Mouse (Mus musculus): ENCODE data around the gene Dscam. TPM values are rescaled to one million over a fixed set of nuclear protein-coding genes. Genes with fewer than 3 reads are reported as not detected.

The Dscam gene
- polyA plus RNA-seq, 1 experiment from 2014 or later: 4.8 TPM

- H3K4me1 ChIP-seq: peaks cover 10% of the 10 kb centered on the region
- no peaks in the 10 kb centered on the region for H3K9me3 ChIP-seq
- H3K27ac ChIP-seq (replicated peaks): no peak overlapping the region
- ATAC-seq (ENCODE audit: low FRiP score, low read depth): no peak
- 93% methylated on average over 14 of the region's 14 CpGs for WGBS
- no peak overlapping the region for H3K4me3 ChIP-seq
- no peaks in the 10 kb centered on the region for H3K36me3 ChIP-seq
- H3K9ac ChIP-seq (replicated peaks): no peak overlapping the region
- no peaks in the 10 kb centered on the region for H3K27me3 ChIP-seq
- no peak overlapping the region for H3K4me2 ChIP-seq (replicated peaks)
These were observed 485.5 kb downstream of the Dscam start for GRCm38 (mm10) chr16:96685065-96685464.

DNA sequence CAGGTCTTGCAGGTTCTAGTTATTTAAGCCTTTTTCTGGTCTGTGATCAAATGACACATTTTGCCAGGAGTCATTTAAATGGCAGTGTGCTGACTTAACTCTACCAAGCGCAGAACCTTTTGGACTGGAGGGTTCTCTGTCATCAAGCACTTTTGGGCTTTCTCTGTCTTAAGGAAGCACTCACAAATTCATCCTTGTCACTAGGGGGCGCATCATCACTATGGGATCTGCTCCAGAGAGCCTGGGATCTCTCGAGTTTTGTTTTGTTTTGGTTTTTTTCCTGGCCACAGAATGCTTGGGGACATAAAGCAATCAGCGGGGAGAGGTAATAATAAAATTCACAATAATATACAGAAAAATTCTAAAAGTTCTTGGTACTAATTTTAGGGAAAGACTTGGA lies 486.0 kb downstream of the Dscam start:
- no peak overlapping the region for H3K27ac ChIP-seq (replicated peaks)
- H3K9ac ChIP-seq (replicated peaks): no peak overlapping the region
- no peaks in the 10 kb centered on the region for H3K27me3 ChIP-seq
- WGBS: 17% methylated on average over 4 of the region's 4 CpGs
- ATAC-seq (ENCODE audit: low FRiP score, low read depth): no peak
- H3K4me1 ChIP-seq: peaks cover 5% of the 10 kb centered on the region
- no peak overlapping the region for H3K4me2 ChIP-seq (replicated peaks)
- no peak overlapping the region for H3K4me3 ChIP-seq
- no peaks in the 10 kb centered on the region for H3K9me3 ChIP-seq
- H3K36me3 ChIP-seq: no peaks in the 10 kb centered on the region

GRCm38 (mm10) chr16:96682289-96682972 lies 488.1 kb downstream of the Dscam start:
- 71% methylated on average over 5 of the region's 5 CpGs for WGBS
- H3K9me3 ChIP-seq: no peaks in the 10 kb centered on the region
- no peaks in the 10 kb centered on the region for H3K27me3 ChIP-seq
- no peak overlapping the region for H3K4me2 ChIP-seq (replicated peaks)
- H3K4me1 ChIP-seq: no peaks in the 10 kb centered on the region
- H3K36me3 ChIP-seq: no peaks in the 10 kb centered on the region
- no peak overlapping the region for H3K9ac ChIP-seq (replicated peaks)
- ATAC-seq (ENCODE audit: low FRiP score, low read depth): no peak
- H3K27ac ChIP-seq (replicated peaks): no peak overlapping the region
- no peak overlapping the region for H3K4me3 ChIP-seq

DNA sequence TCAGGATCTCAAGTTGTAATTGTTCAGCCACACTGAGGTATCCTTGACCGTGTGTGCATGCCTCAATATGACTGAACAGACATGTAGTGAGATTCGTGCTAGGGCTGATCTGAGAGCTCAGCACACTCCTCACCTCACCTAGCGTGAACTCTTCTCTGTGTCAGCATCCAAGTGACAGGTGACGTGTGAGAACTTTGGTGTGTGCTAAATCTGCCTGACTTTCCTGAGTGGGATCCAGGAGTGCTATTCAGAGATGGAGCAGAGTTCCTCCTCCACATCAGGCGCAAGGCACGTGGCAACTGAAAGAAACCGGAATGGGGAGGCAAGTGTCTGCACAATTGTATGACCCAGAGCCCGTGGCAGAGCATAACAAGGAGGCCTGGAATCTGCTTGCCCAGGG lies 490.6 kb downstream of the Dscam start:
- WGBS: 88% methylated on average over 8 of the region's 8 CpGs
- Histone ChIP-seq H3K4me1 (no peaks in the 10 kb centered on the region), H3K4me2 (replicated peaks) (no peak overlapping the region), H3K9me3 (no peaks in the 10 kb centered on the region), H3K9ac (replicated peaks) (no peak overlapping the region), H3K27me3 (no peaks in the 10 kb centered on the region), H3K27ac (replicated peaks) (no peak overlapping the region), H3K4me3 (no peak overlapping the region), H3K36me3 (no peaks in the 10 kb centered on the region)
- ATAC-seq (ENCODE audit: low FRiP score, low read depth): no peak

GRCm38 (mm10) chr16:96677471-96677870 lies 493.1 kb downstream of the Dscam start:
- Histone ChIP-seq H3K36me3 (no peaks in the 10 kb centered on the region), H3K4me1 (peaks cover 11% of the 10 kb centered on the region; the same call in 1 of the 2 replicates), H3K27ac (replicated peaks) (no peak overlapping the region), H3K9me3 (no peaks in the 10 kb centered on the region), H3K4me2 (replicated peaks) (no peak overlapping the region), H3K27me3 (no peaks in the 10 kb centered on the region), H3K9ac (replicated peaks) (no peak overlapping the region), H3K4me3 (no peak overlapping the region)
- ATAC-seq (ENCODE audit: low FRiP score, low read depth): no peak
- 66% methylated on average over 2 of the region's 2 CpGs for WGBS

GRCm38 (mm10) chr16:96676663-96677062 lies 493.9 kb downstream of the Dscam start:
- WGBS: 79% methylated on average over 1 of the region's 1 CpGs
- Histone ChIP-seq H3K4me2 (replicated peaks) (no peak overlapping the region), H3K9ac (replicated peaks) (no peak overlapping the region), H3K4me1 (peaks cover 11% of the 10 kb centered on the region; the same call in 1 of the 2 replicates), H3K4me3 (no peak overlapping the region), H3K9me3 (no peaks in the 10 kb centered on the region), H3K27ac (replicated peaks) (no peak overlapping the region), H3K36me3 (no peaks in the 10 kb centered on the region), H3K27me3 (no peaks in the 10 kb centered on the region)
- ATAC-seq (ENCODE audit: low FRiP score, low read depth): no peak

- no peaks in the 10 kb centered on the region for H3K36me3 ChIP-seq
- H3K4me2 ChIP-seq (replicated peaks): no peak overlapping the region
- H3K4me3 ChIP-seq: no peak overlapping the region
- 0 out of 2 replicates have a peak overlapping the region, but pooled peaks have one; percentile 5 for H3K27ac ChIP-seq (replicated peaks)
- WGBS: 67% methylated on average over 25 of the region's 25 CpGs
- no peak overlapping the region for H3K9ac ChIP-seq (replicated peaks)
- H3K27me3 ChIP-seq: no peaks in the 10 kb centered on the region
- peaks cover 11% of the 10 kb centered on the region; the same call in 1 of the 2 replicates for H3K4me1 ChIP-seq
- ATAC-seq (ENCODE audit: low FRiP score, low read depth): peak; percentile 69
- no peaks in the 10 kb centered on the region for H3K9me3 ChIP-seq
These were observed 497.2 kb downstream of the Dscam start for GRCm38 (mm10) chr16:96673191-96673847.

- 68% methylated on average over 11 of the region's 11 CpGs for WGBS
- Histone ChIP-seq H3K4me2 (replicated peaks) (no peak overlapping the region), H3K9ac (replicated peaks) (no peak overlapping the region), H3K27ac (replicated peaks) (no peak overlapping the region), H3K27me3 (no peaks in the 10 kb centered on the region), H3K4me1 (peaks cover 11% of the 10 kb centered on the region; the same call in 1 of the 2 replicates), H3K4me3 (no peak overlapping the region), H3K9me3 (no peaks in the 10 kb centered on the region), H3K36me3 (no peaks in the 10 kb centered on the region)
- no peak for ATAC-seq (ENCODE audit: low FRiP score, low read depth)
These were observed 498.8 kb downstream of the Dscam start for GRCm38 (mm10) chr16:96671603-96672374.

GRCm38 (mm10) chr16:96669706-96670105 lies 500.8 kb downstream of the Dscam start:
- ATAC-seq (ENCODE audit: low FRiP score, low read depth): no peak
- H3K27ac ChIP-seq (replicated peaks): no peak overlapping the region
- peaks cover 11% of the 10 kb centered on the region; the same call in 1 of the 2 replicates for H3K4me1 ChIP-seq
- no peak overlapping the region for H3K9ac ChIP-seq (replicated peaks)
- H3K4me3 ChIP-seq: no peak overlapping the region
- H3K9me3 ChIP-seq: no peaks in the 10 kb centered on the region
- no peaks in the 10 kb centered on the region for H3K36me3 ChIP-seq
- WGBS: 84% methylated on average over 5 of the region's 5 CpGs
- no peaks in the 10 kb centered on the region for H3K27me3 ChIP-seq
- H3K4me2 ChIP-seq (replicated peaks): no peak overlapping the region

DNA sequence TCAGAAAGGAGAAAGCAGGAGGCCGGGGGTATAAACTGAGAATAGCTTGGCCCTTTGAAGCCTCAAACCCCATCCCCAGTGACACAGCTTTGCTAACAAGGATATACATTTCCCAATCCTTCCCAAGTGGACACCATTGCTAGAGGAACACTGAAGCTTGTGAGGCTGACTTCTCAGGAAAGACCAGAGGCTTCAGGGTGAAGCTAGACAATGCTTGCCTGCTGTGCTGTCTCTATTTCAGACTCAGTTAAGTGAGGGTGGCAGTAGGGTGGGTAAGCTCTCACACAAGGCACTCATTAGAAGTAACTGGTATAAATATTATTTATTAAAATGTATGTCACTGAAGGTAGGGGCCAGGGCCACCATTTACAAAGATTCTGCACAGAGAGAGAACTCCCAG lies 502.1 kb downstream of the Dscam start:
- Histone ChIP-seq H3K27me3 (no peaks in the 10 kb centered on the region), H3K27ac (replicated peaks) (no peak overlapping the region), H3K9me3 (no peaks in the 10 kb centered on the region), H3K4me2 (replicated peaks) (no peak overlapping the region), H3K4me3 (no peak overlapping the region), H3K36me3 (no peaks in the 10 kb centered on the region), H3K4me1 (peaks cover 5% of the 10 kb centered on the region; the same call in 1 of the 2 replicates), H3K9ac (replicated peaks) (no peak overlapping the region)
- WGBS: 95% methylated on average over 1 of the region's 1 CpGs
- ATAC-seq (ENCODE audit: low FRiP score, low read depth): no peak

- Histone ChIP-seq H3K4me1 (no peaks in the 10 kb centered on the region), H3K9ac (replicated peaks) (no peak overlapping the region), H3K27me3 (no peaks in the 10 kb centered on the region), H3K36me3 (no peaks in the 10 kb centered on the region), H3K27ac (replicated peaks) (no peak overlapping the region), H3K4me2 (replicated peaks) (no peak overlapping the region), H3K9me3 (no peaks in the 10 kb centered on the region), H3K4me3 (no peak overlapping the region)
- ATAC-seq (ENCODE audit: low FRiP score, low read depth): no peak
- 84% methylated on average over 3 of the region's 3 CpGs for WGBS
These were observed 509.5 kb downstream of the Dscam start for GRCm38 (mm10) chr16:96661073-96661472.

- Histone ChIP-seq H3K27ac (replicated peaks) (no peak overlapping the region), H3K27me3 (no peaks in the 10 kb centered on the region), H3K4me3 (no peak overlapping the region), H3K36me3 (no peaks in the 10 kb centered on the region), H3K4me1 (no peaks in the 10 kb centered on the region), H3K9ac (replicated peaks) (no peak overlapping the region), H3K4me2 (replicated peaks) (no peak overlapping the region), H3K9me3 (no peaks in the 10 kb centered on the region)
- ATAC-seq (ENCODE audit: low FRiP score, low read depth): no peak
- WGBS: 66% methylated on average over 5 of the region's 5 CpGs
These were observed 511.3 kb downstream of the Dscam start for GRCm38 (mm10) chr16:96659275-96659674.
